ENCODE assay signal across 10 mouse cellular contexts in the genomic region with DNA sequence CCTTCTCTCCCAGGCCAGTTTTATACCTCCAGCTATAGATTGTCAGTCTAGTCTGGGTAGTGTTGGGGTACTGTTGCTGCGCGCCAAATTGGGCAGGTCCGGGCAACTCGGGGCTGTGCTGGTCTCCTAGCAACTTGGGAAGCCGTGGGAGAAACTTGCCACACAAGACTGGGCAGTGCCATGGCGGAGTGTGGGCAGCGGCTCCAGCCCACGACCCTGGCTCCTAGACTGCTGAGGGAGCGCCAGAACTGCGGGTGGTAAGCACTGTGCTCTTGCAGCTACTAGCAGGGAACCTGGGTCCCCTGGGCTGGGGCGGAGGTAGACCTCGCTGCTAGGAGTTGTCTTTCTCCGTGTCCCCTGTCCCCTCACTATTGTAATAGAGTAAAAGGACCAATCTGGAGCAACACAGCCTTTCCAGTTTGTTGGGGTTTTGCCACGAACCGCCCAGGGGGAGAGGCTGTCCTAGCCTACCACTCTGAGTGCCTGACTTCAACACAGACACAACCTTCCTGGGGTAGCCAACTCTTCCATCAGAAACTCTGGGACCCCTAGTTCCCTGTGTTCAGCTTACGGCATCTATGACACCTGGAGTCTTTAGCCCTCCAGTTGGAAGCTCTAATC. TPM values are rescaled to one million over a fixed set of nuclear protein-coding genes. Genes with fewer than 3 reads are reported as not detected.
DNase-seq lines count a peak whose midpoint lies in the region; ATAC-seq and TF ChIP-seq lines count a peak whose summit lies in the region.
"Had no signal": no experiment of that assay in that cellular context is flagged by ENCODE, and none has a peak within 500 bp of the region (broad histone marks: within the 10 kb centered on the region; RNA-seq: fewer than 3 reads in every experiment).

Fam47e (plus strand) TSS at position 179 of the 621 bp plus-strand sequence.

- no peaks in the 10 kb centered on the region for H3K36me3 ChIP-seq in midbrain, postnatal 0 days (ENCODE audit: insufficient read depth, low read length)
- no peaks in the 10 kb centered on the region for H3K36me3 ChIP-seq in midbrain, embryonic 16.5 days (ENCODE audit: control insufficient read depth, insufficient read depth, low read length)
- H3K36me3 ChIP-seq in intestine, embryonic 15.5 days = no peaks in the 10 kb centered on the region
- H3K36me3 ChIP-seq in limb, embryonic 10.5 days = no peaks in the 10 kb centered on the region

- H3K27me3 ChIP-seq in midbrain, postnatal 0 days (ENCODE audit: insufficient read depth, low read length) = no peaks in the 10 kb centered on the region
- H3K27me3 ChIP-seq in midbrain, embryonic 16.5 days (ENCODE audit: control insufficient read depth, insufficient read depth, low read depth, low read length) = no peaks in the 10 kb centered on the region
- H3K27me3 ChIP-seq in intestine, embryonic 15.5 days (replicated peaks) = no peaks in the 10 kb centered on the region
- H3K27me3 ChIP-seq in limb, embryonic 10.5 days (ENCODE audit: low read depth, poor library complexity, severe bottlenecking) = no peaks in the 10 kb centered on the region

- no peak for TF ChIP-seq CTCF in midbrain, postnatal 0 days (IDR thresholded peaks at IDR 0.05)

- ATAC-seq in midbrain, postnatal 0 days (ENCODE audit: low FRiP score) = peak; percentile 60
- no peak for ATAC-seq in midbrain, embryonic 16.5 days
- ATAC-seq in intestine, embryonic 15.5 days = no peak

- no peak within 1 kb of the TSS for H3K27ac ChIP-seq in midbrain, postnatal 0 days (ENCODE audit: low read depth, low read length)
- H3K27ac ChIP-seq in midbrain, embryonic 16.5 days (ENCODE audit: low read length) = no peak within 1 kb of the TSS
- H3K27ac ChIP-seq in intestine, embryonic 15.5 days = no peak within 1 kb of the TSS
- no peak within 1 kb of the TSS for H3K27ac ChIP-seq in limb, embryonic 10.5 days

- intact Hi-C loops in heart, postnatal 10 days (cut with DNase I) = no loop called here

- no peak within 1 kb of the TSS for H3K4me3 ChIP-seq in midbrain, postnatal 0 days (ENCODE audit: low read depth, low read length)
- H3K4me3 ChIP-seq in midbrain, embryonic 16.5 days (ENCODE audit: low read depth, low read length) = no peak within 1 kb of the TSS
- no peak within 1 kb of the TSS for H3K4me3 ChIP-seq in intestine, embryonic 15.5 days (replicated peaks)
- no peak within 1 kb of the TSS for H3K4me3 ChIP-seq in limb, embryonic 10.5 days

- H3K9ac ChIP-seq in midbrain, postnatal 0 days (replicated peaks; ENCODE audit: low read length, poor library complexity, severe bottlenecking) = no peak within 1 kb of the TSS
- H3K9ac ChIP-seq in midbrain, embryonic 16.5 days (ENCODE audit: low read depth, low read length) = no peak within 1 kb of the TSS
- no peak within 1 kb of the TSS for H3K9ac ChIP-seq in intestine, embryonic 15.5 days

- H3K4me2 ChIP-seq in midbrain, postnatal 0 days (ENCODE audit: low read depth, low read length, poor library complexity, severe bottlenecking) = no peak within 1 kb of the TSS
- no peak within 1 kb of the TSS for H3K4me2 ChIP-seq in midbrain, embryonic 16.5 days (ENCODE audit: low read length)
- H3K4me2 ChIP-seq in intestine, embryonic 15.5 days (replicated peaks) = no peak within 1 kb of the TSS

- 69% methylated on average over 16 of the region's 16 CpGs for WGBS in midbrain, postnatal 0 days
- 74% methylated on average over 16 of the region's 16 CpGs for WGBS in midbrain, embryonic 16.5 days
- WGBS in intestine, embryonic 15.5 days = 79% methylated on average over 16 of the region's 16 CpGs
- 81% methylated on average over 16 of the region's 16 CpGs for WGBS in limb, embryonic 10.5 days

- peak; percentile 59 for DNase-seq in midbrain, postnatal 0 days (ENCODE audit: low spot score)
- DNase-seq in frontal cortex, postnatal 10 days (ENCODE audit: low spot score in 2 of 2) = peak; percentile 22 to 29
- DNase-seq in layer of hippocampus, postnatal 10 days (ENCODE audit: low spot score in 2 of 2) = peak; percentile 16 to 45
- peak; percentile 55 for DNase-seq in right cerebral cortex, postnatal 25 days
- DNase-seq in limb, embryonic 10.5 days (ENCODE audit: low spot score) = no peak
- DNase-seq in heart, postnatal 10 days = no peak

- H3K4me1 ChIP-seq in midbrain, postnatal 0 days (ENCODE audit: insufficient read depth, low read length) = no peaks in the 10 kb centered on the region
- H3K4me1 ChIP-seq in midbrain, embryonic 16.5 days (ENCODE audit: control insufficient read depth, insufficient read depth, low read length) = no peaks in the 10 kb centered on the region
- H3K4me1 ChIP-seq in intestine, embryonic 15.5 days (replicated peaks) = no peaks in the 10 kb centered on the region
- no peaks in the 10 kb centered on the region for H3K4me1 ChIP-seq in limb, embryonic 10.5 days

- H3K9me3 ChIP-seq in midbrain, postnatal 0 days (ENCODE audit: low read length) = no peaks in the 10 kb centered on the region
- H3K9me3 ChIP-seq in midbrain, embryonic 16.5 days (replicated peaks; ENCODE audit: control insufficient read depth, low read length, poor library complexity, severe bottlenecking) = no peaks in the 10 kb centered on the region
- no peaks in the 10 kb centered on the region for H3K9me3 ChIP-seq in intestine, embryonic 15.5 days
- no peaks in the 10 kb centered on the region for H3K9me3 ChIP-seq in limb, embryonic 10.5 days (replicated peaks)

RNA-seq across cellular contexts. Expression of gene Fam47e, which starts in this region (rescaled TPM):
- 1.2 and 1.9 TPM in 2 replicates for total RNA-seq in midbrain, postnatal 0 days (2014; rRNA removed)
- 1.5 and 1.7 TPM in 2 replicates for polyA plus RNA-seq in midbrain, postnatal 0 days (2015; fragmentation: Nextera tagmentation; extraction: Ambion mirVana)
- polyA plus RNA-seq in midbrain, embryonic 16.5 days (2015; fragmentation: Nextera tagmentation; extraction: Ambion mirVana) = 1.3 and 2.1 TPM in 2 replicates
- under 1 TPM; 0.30 to 0.80 TPM for total RNA-seq in layer of hippocampus, postnatal 10 days (2021)
- 0.23 TPM in 1 of 2 replicates, not detected in the other for polyA plus RNA-seq in intestine, embryonic 15.5 days (2015; fragmentation: Nextera tagmentation; extraction: Ambion mirVana)
- not detected in 2 replicates for polyA plus RNA-seq in limb, embryonic 10.5 days (2016; fragmentation: Nextera tagmentation; extraction: Ambion mirVana)
- total RNA-seq in heart, postnatal 10 days (2021) = not detected
- total RNA-seq: monocyte, adult 5-6 weeks had no signal
- polyA plus RNA-seq: large intestine, adult 2 months had no signal

Comparison
In these comparisons a context has a peak if more than half of its experiments do, and no peak if none do; other contexts are left out.
1. Peak in DNase-seq in layer of hippocampus, postnatal 10 days; RNA of the gene not detected or under 1 TPM.
2. DNase-seq: peak in midbrain, postnatal 0 days (single experiment), frontal cortex, postnatal 10 days (2 of 2) and right cerebral cortex, postnatal 25 days (single experiment); none in limb, embryonic 10.5 days (single experiment) and heart, postnatal 10 days (0 of 2).